22 mouse cellular contexts compared by ENCODE assay signal in genomic region chr19:25927220-25927619, GRCm38 (mm10).
DNase-seq lines count a peak whose midpoint lies in the region; ATAC-seq and TF ChIP-seq lines count a peak whose summit lies in the region.
"Had no signal": no experiment of that assay in that cellular context is flagged by ENCODE, and none has a peak within 500 bp of the region (broad histone marks: within the 10 kb centered on the region; RNA-seq: fewer than 3 reads in every experiment).

No protein-coding gene starts in this region.

- TF ChIP-seq CTCF in kidney, adult 2 months (conservative IDR thresholded peaks at IDR 0.05; ENCODE audit: insufficient read depth, insufficient read length, low read depth, low read length) = no peak
- no peak for TF ChIP-seq CTCF in kidney, postnatal 0 days (IDR thresholded peaks at IDR 0.05; ENCODE audit: low read depth)

- H3K4me3 ChIP-seq in kidney, embryonic 15.5 days (replicated peaks) = no peak overlapping the region
- no peak overlapping the region for H3K4me3 ChIP-seq in kidney, adult 2 months (ENCODE audit: insufficient read depth, low read depth, low read length)
- H3K4me3 ChIP-seq in kidney, postnatal 0 days (replicated peaks; ENCODE audit: low read depth, low read length) = no peak overlapping the region
- H3K4me3 ChIP-seq: embryonic facial prominence, embryonic 13.5 days; embryonic facial prominence, embryonic 15.5 days; erythroblast, embryonic 14.5 days; forebrain, embryonic 10.5 days; forebrain, embryonic 12.5 days had no signal

- peak; percentile 15 for DNase-seq in embryo, embryonic 10.5 days (ENCODE audit: low spot score)
- DNase-seq in embryo, embryonic 9.5 days (ENCODE audit: extremely low spot score) = no peak
- no peak for DNase-seq in kidney, adult 2 months
- peak; percentile 21 for DNase-seq in kidney, postnatal 0 days (ENCODE audit: low spot score)
- DNase-seq in kidney, postnatal 10 days = no peak
- DNase-seq: adrenal gland, adult 2 months; adrenal gland, postnatal 10 days; adrenal gland, postnatal 25 days; cerebellum, adult 11 months; cerebellum, adult 18-20 months; cerebellum, adult 8-10 months; cerebellum, adult 9-11 months; cerebellum, postnatal 14 days; cerebellum, postnatal 36 days had no signal

- 0 out of 2 replicates have a peak, but pooled peaks cover 5% of the 10 kb centered on the region for H3K27me3 ChIP-seq in kidney, embryonic 15.5 days
- H3K27me3 ChIP-seq in kidney, adult 2 months (replicated peaks; ENCODE audit: control insufficient read depth, insufficient read depth, low read length) = no peaks in the 10 kb centered on the region
- H3K27me3 ChIP-seq in kidney, postnatal 0 days (ENCODE audit: insufficient read depth, low read length) = no peaks in the 10 kb centered on the region
- H3K27me3 ChIP-seq: embryonic facial prominence, embryonic 15.5 days; forebrain, embryonic 12.5 days had no signal

- TF ChIP-seq POLR2A in kidney, adult 2 months (IDR thresholded peaks at IDR 0.05; ENCODE audit: low read depth, low read length) = no peak

- peak overlapping the region; percentile 20 for H3K4me2 ChIP-seq in kidney, embryonic 15.5 days
- H3K4me2 ChIP-seq in kidney, postnatal 0 days (ENCODE audit: low read length) = 0 out of 2 replicates have a peak overlapping the region, but pooled peaks have one; percentile 11
- H3K4me2 ChIP-seq: embryonic facial prominence, embryonic 13.5 days; embryonic facial prominence, embryonic 15.5 days; forebrain, embryonic 12.5 days had no signal

- H3K27ac ChIP-seq in kidney, embryonic 15.5 days = no peak overlapping the region
- no peak overlapping the region for H3K27ac ChIP-seq in kidney, adult 2 months (ENCODE audit: insufficient read depth, low read depth, low read length)
- no peak overlapping the region for H3K27ac ChIP-seq in kidney, postnatal 0 days
- H3K27ac ChIP-seq: embryonic facial prominence, embryonic 13.5 days; embryonic facial prominence, embryonic 15.5 days; forebrain, embryonic 10.5 days; forebrain, embryonic 12.5 days had no signal

- 20% methylated on average over 9 of the region's 9 CpGs for WGBS in kidney, embryonic 15.5 days
- 40% methylated on average over 9 of the region's 9 CpGs for WGBS in kidney, adult 2 months
- 18% methylated on average over 9 of the region's 9 CpGs for WGBS in kidney, postnatal 0 days

- H3K36me3 ChIP-seq in kidney, embryonic 15.5 days = no peaks in the 10 kb centered on the region
- no peaks in the 10 kb centered on the region for H3K36me3 ChIP-seq in kidney, adult 2 months (ENCODE audit: control insufficient read depth, insufficient read depth, low read length)
- no peaks in the 10 kb centered on the region for H3K36me3 ChIP-seq in kidney, postnatal 0 days (ENCODE audit: insufficient read depth, low read length)
- H3K36me3 ChIP-seq: embryonic facial prominence, embryonic 13.5 days; embryonic facial prominence, embryonic 15.5 days; forebrain, embryonic 10.5 days; forebrain, embryonic 12.5 days had no signal

- H3K9me3 ChIP-seq in kidney, embryonic 15.5 days (replicated peaks) = no peaks in the 10 kb centered on the region
- H3K9me3 ChIP-seq in kidney, postnatal 0 days (replicated peaks; ENCODE audit: low read length) = no peaks in the 10 kb centered on the region
- H3K9me3 ChIP-seq: embryonic facial prominence, embryonic 13.5 days; embryonic facial prominence, embryonic 15.5 days; forebrain, embryonic 10.5 days; forebrain, embryonic 12.5 days had no signal

- H3K9ac ChIP-seq in kidney, embryonic 15.5 days = no peak overlapping the region
- H3K9ac ChIP-seq in kidney, postnatal 0 days (ENCODE audit: low read depth, low read length) = no peak overlapping the region
- H3K9ac ChIP-seq: embryonic facial prominence, embryonic 13.5 days; embryonic facial prominence, embryonic 15.5 days; forebrain, embryonic 12.5 days had no signal

- peak; percentile 73 for ATAC-seq in kidney, embryonic 15.5 days (replicated peaks; ENCODE audit: low FRiP score)
- no peak for ATAC-seq in kidney, postnatal 0 days (replicated peaks; ENCODE audit: low FRiP score, low read depth)
- ATAC-seq: forebrain, embryonic 14.5 days; forebrain, embryonic 16.5 days had no signal

- peaks cover 14% of the 10 kb centered on the region for H3K4me1 ChIP-seq in kidney, embryonic 15.5 days
- H3K4me1 ChIP-seq in kidney, adult 2 months (ENCODE audit: control insufficient read depth, insufficient read depth, low read length) = peaks cover 10% of the 10 kb centered on the region; the same call in 1 of the 2 replicates
- H3K4me1 ChIP-seq in kidney, postnatal 0 days (replicated peaks; ENCODE audit: insufficient read depth, low read length) = 0 out of 2 replicates have a peak, but pooled peaks cover 7% of the 10 kb centered on the region
- H3K4me1 ChIP-seq: forebrain, embryonic 12.5 days had no signal

Comparison
In these comparisons a context has a peak if more than half of its experiments do, and no peak if none do; other contexts are left out.
1. DNase-seq: peak in embryo, embryonic 10.5 days (single experiment) and kidney, postnatal 0 days (single experiment); none in embryo, embryonic 9.5 days (single experiment), kidney, adult 2 months (single experiment) and kidney, postnatal 10 days (single experiment).